Mouse (Mus musculus) ovary, adult 10 weeks (tissue): Measurements from ENCODE around the gene Lcp1. TPM values are rescaled to one million over a fixed set of nuclear protein-coding genes. Genes with fewer than 3 reads are reported as not detected.

Experiments used
- polyA plus RNA-seq: library from polyadenylated mRNA; stranded (reverse); fragments of 350-450 nt; fragmentation: Illumina TruSeq; extraction: RNeasy Lipid Tissue Mini Kit (QIAGEN cat#74804); gene quantifications from one replicate; pipeline ENCODE4 v1.2.3, GENCODE M21; 2014

The Lcp1 gene
- polyA plus RNA-seq, result 43.3 TPM

DNA sequence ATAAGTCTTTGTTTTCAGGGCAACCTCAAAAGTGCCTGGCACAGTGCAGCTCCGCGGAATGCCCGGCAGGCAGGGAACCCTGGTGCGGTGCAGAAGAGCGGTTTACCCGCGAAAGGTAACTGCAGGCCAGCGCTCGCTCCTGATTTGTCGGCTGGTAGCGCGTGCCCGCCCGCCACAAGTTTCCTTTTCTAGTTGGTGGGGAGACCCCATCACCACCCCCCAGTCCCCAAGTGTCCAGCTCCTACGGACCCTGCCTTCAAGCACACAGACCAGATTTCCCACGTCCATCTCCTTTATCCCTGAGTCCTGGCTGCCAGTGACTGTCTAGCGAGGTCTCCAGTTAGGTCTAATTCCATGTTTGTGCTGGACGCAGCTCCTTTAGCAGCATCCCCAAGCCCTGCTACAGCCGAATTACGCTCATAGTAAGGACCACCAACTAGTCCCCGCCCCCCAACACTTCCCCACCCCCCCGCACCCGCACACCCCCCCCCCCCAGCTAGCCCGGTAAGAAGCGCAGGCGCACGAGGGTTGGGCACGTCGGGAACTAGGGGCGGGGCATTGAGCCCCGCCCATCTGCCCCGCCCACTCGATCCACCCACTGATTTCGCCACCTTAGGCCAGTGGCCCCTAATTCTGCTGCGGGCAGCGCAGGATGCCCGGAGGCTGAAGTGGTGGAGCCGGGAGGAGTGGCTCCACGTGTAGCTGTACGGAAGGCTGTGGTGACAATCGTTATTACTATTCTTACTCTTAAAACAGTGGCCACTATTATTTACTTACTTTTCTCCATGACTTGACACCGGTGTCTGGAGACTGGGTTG, at the start of gene Lcp1, which contains the start of gene Lrrc63:
Lcp1 (plus strand) TSS at position 601 of the 818 bp plus-strand sequence.
Lrrc63 (minus strand) TSS at position 381 of the 818 bp plus-strand sequence.

DNA sequence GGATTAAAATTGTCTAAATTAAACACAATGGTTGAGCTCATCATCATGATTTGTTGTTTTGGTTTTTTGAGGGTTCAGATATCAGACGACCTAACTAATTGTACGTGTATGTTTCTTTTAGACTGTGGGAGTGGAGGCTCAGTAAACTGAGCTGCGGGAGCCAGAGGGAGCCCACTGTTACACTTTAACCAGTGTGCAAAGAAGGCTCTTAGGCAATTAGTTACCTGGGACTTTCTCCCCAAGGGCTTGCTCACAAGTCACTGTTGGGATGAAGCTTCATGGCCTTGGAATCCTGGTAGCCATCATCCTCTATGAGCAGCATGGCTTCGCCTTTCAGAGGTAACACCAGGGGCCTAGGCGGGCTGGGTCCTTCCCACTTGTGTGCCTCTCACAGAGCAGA, 111.2 kb downstream of the Lcp1 start, which contains the start of gene Cpb2:
Cpb2 (plus strand) TSS at position 201 of the 400 bp plus-strand sequence.

Other genes starting within 250 kb of the Lcp1 start
- 25.1 TPM for gene Lrch1, start 183.2 kb upstream of the Lcp1 start, polyA plus RNA-seq
- 0.40 TPM for gene Rubcnl, start 115.1 kb upstream of the Lcp1 start, polyA plus RNA-seq
- not detected for gene Lrrc63, start 220 bp upstream of the Lcp1 start, polyA plus RNA-seq
- gene Cpb2, start 111.2 kb downstream of the Lcp1 start, polyA plus RNA-seq, result 3.2 TPM
- gene Zc3h13, start 153.3 kb downstream of the Lcp1 start, polyA plus RNA-seq, result 30.0 TPM